Comparison of ENCODE assay signal across 9 mouse cellular contexts in genomic region chr4:130273698-130274345, GRCm38 (mm10). TPM values are rescaled to one million over a fixed set of nuclear protein-coding genes. Genes with fewer than 3 reads are reported as not detected.
DNase-seq lines count a peak whose midpoint lies in the region; ATAC-seq and TF ChIP-seq lines count a peak whose summit lies in the region.
"Had no signal": no experiment of that assay in that cellular context is flagged by ENCODE, and none has a peak within 500 bp of the region (broad histone marks: within the 10 kb centered on the region; RNA-seq: fewer than 3 reads in every experiment).

No protein-coding gene starts in this region.

- H3K27ac ChIP-seq in kidney, embryonic 15.5 days, result peak overlapping the region; percentile 49
- peak overlapping the region; percentile 89 for H3K27ac ChIP-seq in hindbrain, postnatal 0 days
- peak overlapping the region; percentile 92 for H3K27ac ChIP-seq in midbrain, embryonic 16.5 days (ENCODE audit: low read length)

- WGBS in kidney, embryonic 15.5 days, result 12% methylated on average over 11 of the region's 12 CpGs
- 12% methylated on average over 12 of the region's 12 CpGs for WGBS in hindbrain, postnatal 0 days
- WGBS in midbrain, embryonic 16.5 days, result 2% methylated on average over 11 of the region's 12 CpGs

- ATAC-seq in kidney, embryonic 15.5 days (replicated peaks; ENCODE audit: low FRiP score), result peak; percentile 16; the same call in 1 of the 2 replicates
- peak; percentile 38 for ATAC-seq in hindbrain, postnatal 0 days
- peak; percentile 61 for ATAC-seq in midbrain, embryonic 16.5 days

- H3K4me2 ChIP-seq in kidney, embryonic 15.5 days, result peak overlapping the region; percentile 98
- peak overlapping the region; percentile 84 for H3K4me2 ChIP-seq in hindbrain, postnatal 0 days (ENCODE audit: low read depth, low read length)
- peak overlapping the region; percentile 82 for H3K4me2 ChIP-seq in midbrain, embryonic 16.5 days (ENCODE audit: low read length)

- H3K27me3 ChIP-seq in kidney, embryonic 15.5 days, result peaks cover 59% of the 10 kb centered on the region
- no peaks in the 10 kb centered on the region for H3K27me3 ChIP-seq in hindbrain, postnatal 0 days (ENCODE audit: insufficient read depth, low read length)
- H3K27me3 ChIP-seq in midbrain, embryonic 16.5 days (ENCODE audit: control insufficient read depth, insufficient read depth, low read depth, low read length), result no peaks in the 10 kb centered on the region

- H3K9ac ChIP-seq in kidney, embryonic 15.5 days, result peak overlapping the region; percentile 55; the same call in 1 of the 2 replicates
- peak overlapping the region; percentile 76 for H3K9ac ChIP-seq in hindbrain, postnatal 0 days (replicated peaks; ENCODE audit: low read length)
- peak overlapping the region; percentile 94 for H3K9ac ChIP-seq in midbrain, embryonic 16.5 days (ENCODE audit: low read depth, low read length)

- H3K4me3 ChIP-seq in kidney, embryonic 15.5 days (replicated peaks), result peak overlapping the region; percentile 64
- peak overlapping the region; percentile 58 for H3K4me3 ChIP-seq in hindbrain, postnatal 0 days (ENCODE audit: low read length)
- peak overlapping the region; percentile 78 for H3K4me3 ChIP-seq in midbrain, embryonic 16.5 days (ENCODE audit: low read depth, low read length)

- H3K4me1 ChIP-seq in kidney, embryonic 15.5 days, result peaks cover 27% of the 10 kb centered on the region
- H3K4me1 ChIP-seq in hindbrain, postnatal 0 days (ENCODE audit: insufficient read depth, low read length), result peaks cover 6% of the 10 kb centered on the region; the same call in 1 of the 2 replicates
- H3K4me1 ChIP-seq in midbrain, embryonic 16.5 days (ENCODE audit: control insufficient read depth, insufficient read depth, low read length), result peaks cover 21% of the 10 kb centered on the region

- TF ChIP-seq CTCF in hindbrain, postnatal 0 days (IDR thresholded peaks at IDR 0.05; ENCODE audit: low read depth), result no peak

- DNase-seq in kidney, adult 11 months, result no peak
- peak; percentile 78 for DNase-seq in Muller cell, postnatal 12 days (ENCODE audit: inconsistent ontology term)
- peak; percentile 45 for DNase-seq in embryo, embryonic 11 days
- peak; percentile 52 for DNase-seq in hindbrain, postnatal 0 days (ENCODE audit: low spot score)
- no peak for DNase-seq in spleen, postnatal 14 days (ENCODE audit: low spot score in 2 of 2)
- DNase-seq in gastrocnemius, adult 8-10 months (ENCODE audit: low spot score in 2 of 2), result no peak

- H3K36me3 ChIP-seq in kidney, embryonic 15.5 days, result no peaks in the 10 kb centered on the region
- H3K36me3 ChIP-seq in hindbrain, postnatal 0 days (ENCODE audit: insufficient read depth, low read length), result no peaks in the 10 kb centered on the region
- no peaks in the 10 kb centered on the region for H3K36me3 ChIP-seq in midbrain, embryonic 16.5 days (ENCODE audit: control insufficient read depth, insufficient read depth, low read length)

- no peaks in the 10 kb centered on the region for H3K9me3 ChIP-seq in kidney, embryonic 15.5 days (replicated peaks)
- no peaks in the 10 kb centered on the region for H3K9me3 ChIP-seq in hindbrain, postnatal 0 days (ENCODE audit: low read length)
- H3K9me3 ChIP-seq in midbrain, embryonic 16.5 days (replicated peaks; ENCODE audit: control insufficient read depth, low read length, poor library complexity, severe bottlenecking), result no peaks in the 10 kb centered on the region

RNA-seq across cellular contexts. Expression of gene Serinc2, which starts 5.2 kb away (rescaled TPM):
- polyA plus RNA-seq in kidney, embryonic 15.5 days (2015; fragmentation: Nextera tagmentation; extraction: Ambion mirVana), result 43.8 and 48.8 TPM in 2 replicates
- 17.1 and 18.7 TPM in 2 replicates for total RNA-seq in hindbrain, postnatal 0 days (2014; rRNA removed)
- 17.8 and 19.2 TPM in 2 replicates for polyA plus RNA-seq in hindbrain, postnatal 0 days (2015; fragmentation: Nextera tagmentation; extraction: Ambion mirVana)
- polyA plus RNA-seq in midbrain, embryonic 16.5 days (2015; fragmentation: Nextera tagmentation; extraction: Ambion mirVana), result 29.6 and 39.9 TPM in 2 replicates
- 100 to 1,000 TPM in 1 of 4 experiments, 10 to 100 TPM in 3; 73.1 to 119 (median 84.5) TPM for total RNA-seq in gastrocnemius, adult 8-10 months (2022)

RNA-seq across cellular contexts. Expression of gene Fabp3, which starts 34.6 kb away (rescaled TPM):
- 70.7 and 81.3 TPM in 2 replicates for polyA plus RNA-seq in kidney, embryonic 15.5 days (2015; fragmentation: Nextera tagmentation; extraction: Ambion mirVana)
- total RNA-seq in hindbrain, postnatal 0 days (2014; rRNA removed), result 122 and 131 TPM in 2 replicates
- 392 and 410 TPM in 2 replicates for polyA plus RNA-seq in hindbrain, postnatal 0 days (2015; fragmentation: Nextera tagmentation; extraction: Ambion mirVana)
- 257 and 308 TPM in 2 replicates for polyA plus RNA-seq in midbrain, embryonic 16.5 days (2015; fragmentation: Nextera tagmentation; extraction: Ambion mirVana)
- 1,000 to 10,000 TPM in 1 of 4 experiments, 100 to 1,000 TPM in 3; 564 to 1,027 (median 619) TPM for total RNA-seq in gastrocnemius, adult 8-10 months (2022)

RNA-seq across cellular contexts. Expression of gene Gm10570, which starts 34.7 kb away (rescaled TPM):
- 0.36 and 0.57 TPM in 2 replicates for polyA plus RNA-seq in kidney, embryonic 15.5 days (2015; fragmentation: Nextera tagmentation; extraction: Ambion mirVana)
- total RNA-seq in hindbrain, postnatal 0 days (2014; rRNA removed), result 4.5 and 6.8 TPM in 2 replicates
- 1.3 and 1.7 TPM in 2 replicates for polyA plus RNA-seq in hindbrain, postnatal 0 days (2015; fragmentation: Nextera tagmentation; extraction: Ambion mirVana)
- 1.1 and 1.5 TPM in 2 replicates for polyA plus RNA-seq in midbrain, embryonic 16.5 days (2015; fragmentation: Nextera tagmentation; extraction: Ambion mirVana)
- total RNA-seq in gastrocnemius, adult 8-10 months (2022), result under 1 TPM in 1 of 4 experiments, not detected in 3; 0.92 TPM
- polyA plus RNA-seq: liver, embryonic 16.5 days had no signal

RNA-seq across cellular contexts. Expression of gene Gm853, which starts 51.6 kb away (rescaled TPM):
- 0.26 and 0.39 TPM in 2 replicates for polyA plus RNA-seq in kidney, embryonic 15.5 days (2015; fragmentation: Nextera tagmentation; extraction: Ambion mirVana)
- 0.68 and 2.0 TPM in 2 replicates for total RNA-seq in hindbrain, postnatal 0 days (2014; rRNA removed)
- polyA plus RNA-seq in hindbrain, postnatal 0 days (2015; fragmentation: Nextera tagmentation; extraction: Ambion mirVana), result 1.3 and 1.8 TPM in 2 replicates
- polyA plus RNA-seq in midbrain, embryonic 16.5 days (2015; fragmentation: Nextera tagmentation; extraction: Ambion mirVana), result 0.24 TPM in 1 of 2 replicates, not detected in the other
- total RNA-seq in gastrocnemius, adult 8-10 months (2022), result not detected
- polyA plus RNA-seq: liver, embryonic 16.5 days had no signal

Comparison
In these comparisons a context has a peak if more than half of its experiments do, and no peak if none do; other contexts are left out.
1. DNase-seq: peak in Muller cell, postnatal 12 days (single experiment), embryo, embryonic 11 days (single experiment) and hindbrain, postnatal 0 days (single experiment); none in kidney, adult 11 months (single experiment), spleen, postnatal 14 days (0 of 2) and gastrocnemius, adult 8-10 months (0 of 2).
2. Peak in every context shown above with its lines, with median percentiles within 50 percentile points of each other: ATAC-seq, H3K27ac ChIP-seq, H3K4me2 ChIP-seq, H3K4me3 ChIP-seq and H3K9ac ChIP-seq.